Mouse (Mus musculus) lung, postnatal 0 days (tissue): ENCODE measurements around the gene Lamb1. TPM values are rescaled to one million over a fixed set of nuclear protein-coding genes. Genes with fewer than 3 reads are reported as not detected.

Experiments
- ATAC-seq: fragments of 200-750 bp; cut with Nextera tagmentation; 2 replicates; pipeline ENCODE4 v1.8.0; 2017; ENCODE audit warnings: moderate library complexity
- DNase-seq: peaks from one replicate; pipeline ENCODE4 v3.0.0-alpha.2; 2016; ENCODE audit warnings: low spot score
- H3K27ac ChIP-seq: fragments of 300-500 bp; sonication (generic); 2 replicates; pipeline ENCODE4 v1.5.1; 2014; ENCODE audit warnings: antibody characterized with exemption, mild to moderate bottlenecking, low read length, mixed read lengths
- H3K27me3 ChIP-seq: fragments of 300-500 bp; sonication (generic); replicated peaks from 2 replicates; pipeline ENCODE4 v1.6.1; 2014; ENCODE audit warnings: low read length, mixed read lengths; ENCODE audit not compliant: insufficient read depth
- H3K36me3 ChIP-seq: fragments of 300-500 bp; sonication (generic); 2 replicates; pipeline ENCODE4 v1.6.1; 2014; ENCODE audit warnings: low read length, mixed read lengths; ENCODE audit not compliant: insufficient read depth
- H3K4me1 ChIP-seq: fragments of 300-500 bp; sonication (generic); 2 replicates; pipeline ENCODE4 v1.6.1; 2014; ENCODE audit warnings: antibody characterized with exemption, low read depth, low read length, mixed read lengths; ENCODE audit not compliant: insufficient read depth
- H3K4me2 ChIP-seq: fragments of 300-500 bp; sonication (generic); replicated peaks from 2 replicates; pipeline ENCODE4 v1.6.1; 2014; ENCODE audit warnings: low read depth, mild to moderate bottlenecking, low read length, moderate library complexity, mixed read lengths
- H3K4me3 ChIP-seq: fragments of 300-500 bp; sonication (generic); 2 replicates; pipeline ENCODE4 v1.5.1; 2014; ENCODE audit warnings: low read depth, low read length
- H3K9ac ChIP-seq: fragments of 300-500 bp; sonication (generic); replicated peaks from 2 replicates; pipeline ENCODE4 v1.6.1; 2014; ENCODE audit warnings: low read depth, mild to moderate bottlenecking
- H3K9me3 ChIP-seq: fragments of 300-500 bp; sonication (generic); 2 replicates; pipeline ENCODE4 v1.6.1; 2016; ENCODE audit warnings: low read length, mixed read lengths
- CTCF ChIP-seq: IDR thresholded peaks from 2 replicates; pipeline ENCODE4 v1.5.1; 2016; ENCODE audit warnings: antibody characterized with exemption, mild to moderate bottlenecking
- EP300 ChIP-seq: IDR thresholded peaks from 2 replicates; pipeline ENCODE4 v1.6.1; 2016; ENCODE audit warnings: antibody characterized with exemption, mild to moderate bottlenecking, control low read depth
- WGBS: fragments of 180-500 bp; shearing (Covaris S2); extraction: QIAGEN DNeasy Blood & Tissue Kit; methylation state at CpG from one replicate; pipeline ENCODE4 v1.1.7; 2014; 5-methylcytosine and 5-hydroxymethylcytosine counted together
- polyA plus RNA-seq: library from polyadenylated mRNA; unstranded; fragments of >200 nt; fragmentation: Nextera tagmentation; extraction: Ambion mirVana; gene quantifications from 2 replicates; pipeline ENCODE4 v1.2.1, GENCODE M21; 2015

Gene Lamb1
- polyA plus RNA-seq, 1 experiment from 2014 or later = 56.0 TPM

- no peak overlapping the region for H3K4me3 ChIP-seq
- no peak overlapping the region for H3K9ac ChIP-seq
- DNase-seq (no peak), ATAC-seq (no peak)
- no peak for TF ChIP-seq EP300
- no peak for TF ChIP-seq CTCF
- 63% methylated on average over 12 of the region's 12 CpGs for WGBS
- peaks cover 12% of the 10 kb centered on the region; the same call in 1 of the 2 replicates for H3K36me3 ChIP-seq
- no peaks in the 10 kb centered on the region for H3K9me3 ChIP-seq
- no peak overlapping the region for H3K4me2 ChIP-seq
- no peaks in the 10 kb centered on the region for H3K27me3 ChIP-seq
- no peak overlapping the region; the same call in 1 of the 2 replicates for H3K27ac ChIP-seq
- peaks cover 29% of the 10 kb centered on the region; the same call in 1 of the 2 replicates for H3K4me1 ChIP-seq
These were observed 4.1 kb downstream of the Lamb1 start for GRCm38 (mm10) chr12:31269020-31269597.

GRCm38 (mm10) chr12:31270361-31270760, 5.3 kb downstream of the Lamb1 start:
- Histone ChIP-seq H3K4me3 (no peak overlapping the region), H3K4me1 (peaks cover 32% of the 10 kb centered on the region; the same call in 1 of the 2 replicates), H3K9me3 (no peaks in the 10 kb centered on the region), H3K36me3 (peaks cover 12% of the 10 kb centered on the region; the same call in 1 of the 2 replicates), H3K4me2 (peak overlapping the region; percentile 32; the same call in 1 of the 2 replicates), H3K27me3 (no peaks in the 10 kb centered on the region), H3K9ac (no peak overlapping the region), H3K27ac (peak overlapping the region; percentile 68; the same call in 1 of the 2 replicates)
- ATAC-seq (no peak), DNase-seq (no peak)
- TF ChIP-seq CTCF (no peak), EP300 (no peak)
- 71% methylated on average over 10 of the region's 10 CpGs for WGBS

GRCm38 (mm10) chr12:31270776-31271175, 5.7 kb downstream of the Lamb1 start:
- Histone ChIP-seq H3K4me3 (no peak overlapping the region), H3K4me1 (peaks cover 32% of the 10 kb centered on the region; the same call in 1 of the 2 replicates), H3K27me3 (no peaks in the 10 kb centered on the region), H3K36me3 (peaks cover 12% of the 10 kb centered on the region; the same call in 1 of the 2 replicates), H3K9me3 (no peaks in the 10 kb centered on the region), H3K9ac (no peak overlapping the region), H3K27ac (peak overlapping the region; percentile 68), H3K4me2 (peak overlapping the region; percentile 32; the same call in 1 of the 2 replicates)
- no peak for DNase-seq
- 38% methylated on average over 5 of the region's 5 CpGs for WGBS
- ATAC-seq = no peak
- TF ChIP-seq CTCF (no peak), EP300 (no peak)

GRCm38 (mm10) chr12:31271361-31272011, 6.5 kb downstream of the Lamb1 start:
- peak overlapping the region; percentile 68 for H3K27ac ChIP-seq
- H3K27me3 ChIP-seq = no peaks in the 10 kb centered on the region
- TF ChIP-seq CTCF = no peak
- peak; percentile 74 for TF ChIP-seq EP300
- peaks cover 12% of the 10 kb centered on the region; the same call in 1 of the 2 replicates for H3K36me3 ChIP-seq
- peaks cover 32% of the 10 kb centered on the region; the same call in 1 of the 2 replicates for H3K4me1 ChIP-seq
- no peak overlapping the region for H3K4me3 ChIP-seq
- H3K4me2 ChIP-seq = peak overlapping the region; percentile 32
- H3K9me3 ChIP-seq = no peaks in the 10 kb centered on the region
- 6% methylated on average over 16 of the region's 16 CpGs for WGBS
- ATAC-seq (peak; percentile 63), DNase-seq (peak; percentile 89)
- H3K9ac ChIP-seq = no peak overlapping the region

GRCm38 (mm10) chr12:31272012-31272735, 7.1 kb downstream of the Lamb1 start:
- H3K4me3 ChIP-seq = no peak overlapping the region
- ATAC-seq = no peak
- H3K27ac ChIP-seq = 0 out of 2 replicates have a peak overlapping the region, but pooled peaks have one; percentile 68
- H3K27me3 ChIP-seq = no peaks in the 10 kb centered on the region
- no peak for TF ChIP-seq EP300
- TF ChIP-seq CTCF = no peak
- DNase-seq = no peak
- WGBS = 32% methylated on average over 8 of the region's 8 CpGs
- H3K4me1 ChIP-seq = peaks cover 25% of the 10 kb centered on the region; the same call in 1 of the 2 replicates
- H3K9me3 ChIP-seq = no peaks in the 10 kb centered on the region
- no peak overlapping the region for H3K9ac ChIP-seq
- peak overlapping the region; percentile 32; the same call in 1 of the 2 replicates for H3K4me2 ChIP-seq
- H3K36me3 ChIP-seq = peaks cover 12% of the 10 kb centered on the region; the same call in 1 of the 2 replicates

GRCm38 (mm10) chr12:31272846-31273245, 7.8 kb downstream of the Lamb1 start:
- DNase-seq = no peak
- Histone ChIP-seq H3K9ac (no peak overlapping the region), H3K4me2 (no peak overlapping the region), H3K27ac (no peak overlapping the region), H3K9me3 (no peaks in the 10 kb centered on the region), H3K4me1 (peaks cover 23% of the 10 kb centered on the region; the same call in 1 of the 2 replicates), H3K4me3 (no peak overlapping the region), H3K27me3 (no peaks in the 10 kb centered on the region), H3K36me3 (peaks cover 16% of the 10 kb centered on the region; the same call in 1 of the 2 replicates)
- 75% methylated on average over 2 of the region's 2 CpGs for WGBS
- TF ChIP-seq CTCF (no peak), EP300 (no peak)
- no peak for ATAC-seq
